ENCODE assay signal across 21 mouse cellular contexts in the genomic region with DNA sequence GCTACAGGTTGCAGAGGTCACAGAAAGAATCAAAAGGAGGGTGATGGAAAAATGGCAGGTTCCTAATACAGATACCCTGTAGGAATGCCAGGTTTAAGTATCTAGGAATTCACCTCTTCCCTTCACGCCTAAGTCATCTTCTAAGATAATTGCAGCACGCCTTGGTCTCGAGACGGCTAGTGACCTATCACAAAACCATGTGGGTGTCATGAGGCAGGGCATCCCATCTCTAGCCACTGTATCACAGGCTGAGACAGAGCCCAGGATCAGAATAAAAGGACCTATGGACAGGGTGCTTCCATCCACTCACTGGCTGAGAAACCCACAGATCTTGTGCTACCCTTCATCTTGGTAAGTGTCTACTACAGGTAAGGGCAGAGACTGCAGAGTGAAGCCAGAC. TPM values are rescaled to one million over a fixed set of nuclear protein-coding genes. Genes with fewer than 3 reads are reported as not detected.
DNase-seq lines count a peak whose midpoint lies in the region; ATAC-seq and TF ChIP-seq lines count a peak whose summit lies in the region.
"Had no signal": no experiment of that assay in that cellular context is flagged by ENCODE, and none has a peak within 500 bp of the region (broad histone marks: within the 10 kb centered on the region; RNA-seq: fewer than 3 reads in every experiment).

A gene (plus strand): TSS at position 301 of the 400 bp plus-strand sequence.

- no peaks in the 10 kb centered on the region for H3K27me3 ChIP-seq in stomach, postnatal 0 days (ENCODE audit: control insufficient read depth, insufficient read depth, low read length)
- H3K27me3 ChIP-seq: CH12.LX had no signal

- DNase-seq in lung, adult 2 months: no peak
- no peak for DNase-seq in lung, postnatal 4 days
- DNase-seq in stomach, postnatal 0 days (ENCODE audit: low spot score): no peak
- no peak for DNase-seq in ovary, adult 18-20 months (ENCODE audit: low spot score)
- DNase-seq: adrenal gland, adult 2 months; adrenal gland, adult 8-10 months; adrenal gland, postnatal 10 days; adrenal gland, postnatal 14 days; adrenal gland, postnatal 25 days; adrenal gland, postnatal 36 days; B cell, adult 2 months; cerebellum, adult 11 months; cerebellum, adult 11-12 months; cerebellum, adult 18-20 months had no signal

- 83% methylated on average over 4 of the region's 4 CpGs for WGBS in lung, adult 2 months
- WGBS in stomach, postnatal 0 days: 91% methylated on average over 4 of the region's 4 CpGs

- no peak within 1 kb of the TSS for H3K4me3 ChIP-seq in lung, adult 2 months (replicated peaks; ENCODE audit: extremely low read depth, low read depth, low read length)
- H3K4me3 ChIP-seq in stomach, postnatal 0 days (ENCODE audit: low read depth, low read length): no peak within 1 kb of the TSS

- H3K27ac ChIP-seq in stomach, postnatal 0 days (replicated peaks): no peak within 1 kb of the TSS

- H3K9me3 ChIP-seq in stomach, postnatal 0 days (ENCODE audit: control insufficient read depth, low read length): no peaks in the 10 kb centered on the region

- no peak for ATAC-seq in stomach, postnatal 0 days (ENCODE audit: low FRiP score, low TSS enrichment)
- ATAC-seq: activated CD4-positive, CD25-positive, alpha-beta regulatory T cell, adult 4 months; CD4-positive, CD25-positive, alpha-beta regulatory T cell, adult 4 months; Patski had no signal

- TF ChIP-seq EP300 in stomach, postnatal 0 days (optimal IDR thresholded peaks at IDR 0.05): no peak

- no peaks in the 10 kb centered on the region for H3K36me3 ChIP-seq in stomach, postnatal 0 days (ENCODE audit: control insufficient read depth, insufficient read depth, low read length)
- H3K36me3 ChIP-seq: G1E had no signal

- TF ChIP-seq POLR2A in lung, adult 2 months (IDR thresholded peaks at IDR 0.05; ENCODE audit: borderline replicate concordance, extremely low read depth, low read depth, low read length): no peak

- no peaks in the 10 kb centered on the region for H3K4me1 ChIP-seq in lung, adult 2 months (ENCODE audit: control insufficient read depth, insufficient read depth, low read length)
- H3K4me1 ChIP-seq in stomach, postnatal 0 days (replicated peaks; ENCODE audit: control insufficient read depth, insufficient read depth): no peaks in the 10 kb centered on the region

- H3K9ac ChIP-seq in stomach, postnatal 0 days (ENCODE audit: low read length): no peak within 1 kb of the TSS

- TF ChIP-seq CTCF in lung, adult 2 months (IDR thresholded peaks at IDR 0.05; ENCODE audit: insufficient read depth, low read length): no peak
- no peak for TF ChIP-seq CTCF in stomach, postnatal 0 days (IDR thresholded peaks at IDR 0.05; ENCODE audit: low read depth)

- no peak within 1 kb of the TSS for H3K4me2 ChIP-seq in stomach, postnatal 0 days (replicated peaks; ENCODE audit: low read depth)

RNA-seq across cellular contexts. Expression of the gene that starts here (rescaled TPM):
- 0.18 and 55.3 TPM in 2 replicates for polyA plus RNA-seq in lung, adult 2 months (2012; rRNA removed)
- polyA plus RNA-seq in stomach, postnatal 0 days (2015; fragmentation: Nextera tagmentation; extraction: Ambion mirVana): 673 and 689 TPM in 2 replicates
- polyA plus RNA-seq: activated CD4-positive, CD25-positive, alpha-beta regulatory T cell, adult 4 months; adrenal gland, adult 2 months; brain, embryonic 14.5 days; C2C12; CD4-positive, CD25-positive, alpha-beta regulatory T cell, adult 4 months; G1E; Patski had no signal

Comparison
In these comparisons a context has a peak if more than half of its experiments do, and no peak if none do; other contexts are left out.
1. RNA of the gene that starts here (polyA plus RNA-seq): 673 to 689 TPM in stomach, postnatal 0 days; 0.18 to 55.3 TPM in lung, adult 2 months; every median in the first group is over 10 times any median in the second.